8 mouse cellular contexts compared by ENCODE assay signal in the genomic region with DNA sequence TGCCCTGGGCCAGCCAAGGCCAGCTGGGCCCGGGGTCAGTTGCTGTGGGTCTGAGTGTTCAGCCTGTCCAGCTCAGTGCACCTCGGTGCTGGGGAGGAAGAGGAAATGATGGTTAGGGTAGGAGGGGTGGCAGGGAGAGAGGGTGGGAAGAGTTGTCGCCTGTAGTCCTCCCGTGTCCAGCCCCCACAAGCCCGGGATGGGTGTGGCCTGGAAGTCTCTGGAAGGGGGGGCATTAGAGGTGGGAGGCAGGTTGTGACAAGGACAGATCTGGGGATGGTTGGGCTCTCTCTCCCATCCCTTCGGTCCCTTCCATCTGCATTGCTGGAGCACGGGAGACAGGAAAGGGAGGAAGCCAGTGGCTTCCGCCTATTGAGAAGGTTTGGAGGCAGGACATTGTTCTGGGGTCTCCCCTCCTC. TPM values are rescaled to one million over a fixed set of nuclear protein-coding genes. Genes with fewer than 3 reads are reported as not detected.
A peak's percentile ranks its signal among the peaks of the same experiment; 100 is the strongest.
DNase-seq lines count a peak whose midpoint lies in the region; ATAC-seq and TF ChIP-seq lines count a peak whose summit lies in the region.

A gene (minus strand): TSS at position 345 of the 416 bp plus-strand sequence.

- H3K9ac ChIP-seq in forebrain, embryonic 11.5 days (ENCODE audit: low read length) = no peak within 1 kb of the TSS

- no peaks in the 10 kb centered on the region for H3K36me3 ChIP-seq in forebrain, embryonic 11.5 days (ENCODE audit: control insufficient read depth, insufficient read depth, low read length)

- no peak within 1 kb of the TSS for H3K27ac ChIP-seq in cerebellum, adult 2 months (ENCODE audit: insufficient read depth, low read length)
- H3K27ac ChIP-seq in forebrain, embryonic 11.5 days (ENCODE audit: low read depth, low read length) = no peak within 1 kb of the TSS

- TF ChIP-seq CTCF in cerebellum, adult 2 months (IDR thresholded peaks at IDR 0.05; ENCODE audit: borderline replicate concordance, insufficient read depth, low read depth, low read length) = no peak

- intact Hi-C loops in heart, postnatal 14 days (cut with DNase I) = loop anchor here (5.0 kb wide), 2 partner anchors 42 to 62 kb away; a partner anchor contains a TSS

- 84% methylated on average over 8 of the region's 8 CpGs for WGBS in cerebellum, adult 2 months
- WGBS in forebrain, embryonic 11.5 days = 85% methylated on average over 8 of the region's 8 CpGs

- TF ChIP-seq POLR2A in cerebellum, adult 2 months (IDR thresholded peaks at IDR 0.05; ENCODE audit: borderline replicate concordance, insufficient read depth, low read length) = no peak

- DNase-seq in cerebellum, adult 2 months = no peak
- no peak for DNase-seq in cerebellum, postnatal 14 days
- no peak for DNase-seq in forebrain, embryonic 11.5 days (ENCODE audit: low spot score)
- peak; percentile 60 to 71 for DNase-seq in heart, postnatal 14 days
- peak; percentile 78 to 86 for DNase-seq in kidney, postnatal 36 days
- DNase-seq in mesoderm, embryonic 11.5 days (ENCODE audit: low read depth, low spot score) = peak; percentile 25
- DNase-seq in layer of hippocampus, adult 8-10 months (ENCODE audit: low spot score in 2 of 2) = no peak
- DNase-seq in right cerebral cortex, adult 18-20 months = no peak

- no peaks in the 10 kb centered on the region for H3K4me1 ChIP-seq in cerebellum, adult 2 months (ENCODE audit: control insufficient read depth, insufficient read depth, low read length)
- H3K4me1 ChIP-seq in forebrain, embryonic 11.5 days (replicated peaks; ENCODE audit: control insufficient read depth, insufficient read depth, low read length) = no peaks in the 10 kb centered on the region

- no peaks in the 10 kb centered on the region for H3K9me3 ChIP-seq in forebrain, embryonic 11.5 days (ENCODE audit: control insufficient read depth, low read length)

- no peak within 1 kb of the TSS for H3K4me3 ChIP-seq in cerebellum, adult 2 months (replicated peaks; ENCODE audit: insufficient read depth, low read depth, low read length)
- no peak within 1 kb of the TSS for H3K4me3 ChIP-seq in forebrain, embryonic 11.5 days (ENCODE audit: low read depth, low read length)

- no peaks in the 10 kb centered on the region for H3K27me3 ChIP-seq in cerebellum, adult 2 months (ENCODE audit: control insufficient read depth, insufficient read depth, low read length)
- no peaks in the 10 kb centered on the region for H3K27me3 ChIP-seq in forebrain, embryonic 11.5 days (ENCODE audit: control insufficient read depth, insufficient read depth, low read length)

- 0 out of 2 replicates have a peak, but pooled peaks have one; percentile 21 for ATAC-seq in forebrain, embryonic 11.5 days (replicated peaks; ENCODE audit: low FRiP score)

- no peak within 1 kb of the TSS for H3K4me2 ChIP-seq in forebrain, embryonic 11.5 days (ENCODE audit: low read depth, low read length, severe bottlenecking)

RNA-seq across cellular contexts. Expression of the gene that starts here (rescaled TPM):
- polyA plus RNA-seq in cerebellum, adult 2 months (2012; rRNA removed) = 10.7 and 12.8 TPM in 2 replicates
- polyA plus RNA-seq in forebrain, embryonic 11.5 days (2014; fragmentation: Nextera tagmentation; extraction: Ambion mirVana) = 13.6 and 14.5 TPM in 2 replicates
- total RNA-seq in heart, postnatal 14 days (2021) = 100 to 1,000 TPM; 101 to 106 TPM
- total RNA-seq in layer of hippocampus, adult 8-10 months (2022) = 1 to 10 TPM; 6.7 to 7.5 (median 7.3) TPM

Comparison
In these comparisons a context has a peak if more than half of its experiments do, and no peak if none do; other contexts are left out.
1. RNA of the gene that starts here (total RNA-seq): 101 to 106 TPM in heart, postnatal 14 days; 6.7 to 7.5 TPM in layer of hippocampus, adult 8-10 months; every median in the first group is over 10 times any median in the second.
2. DNase-seq: peak in heart, postnatal 14 days (2 of 2), kidney, postnatal 36 days (2 of 2) and mesoderm, embryonic 11.5 days (single experiment); none in cerebellum, adult 2 months (0 of 2), cerebellum, postnatal 14 days (0 of 2), forebrain, embryonic 11.5 days (single experiment), layer of hippocampus, adult 8-10 months (0 of 2) and right cerebral cortex, adult 18-20 months (single experiment).